Mouse (Mus musculus): ENCODE data around the gene Nufip2.

DNA sequence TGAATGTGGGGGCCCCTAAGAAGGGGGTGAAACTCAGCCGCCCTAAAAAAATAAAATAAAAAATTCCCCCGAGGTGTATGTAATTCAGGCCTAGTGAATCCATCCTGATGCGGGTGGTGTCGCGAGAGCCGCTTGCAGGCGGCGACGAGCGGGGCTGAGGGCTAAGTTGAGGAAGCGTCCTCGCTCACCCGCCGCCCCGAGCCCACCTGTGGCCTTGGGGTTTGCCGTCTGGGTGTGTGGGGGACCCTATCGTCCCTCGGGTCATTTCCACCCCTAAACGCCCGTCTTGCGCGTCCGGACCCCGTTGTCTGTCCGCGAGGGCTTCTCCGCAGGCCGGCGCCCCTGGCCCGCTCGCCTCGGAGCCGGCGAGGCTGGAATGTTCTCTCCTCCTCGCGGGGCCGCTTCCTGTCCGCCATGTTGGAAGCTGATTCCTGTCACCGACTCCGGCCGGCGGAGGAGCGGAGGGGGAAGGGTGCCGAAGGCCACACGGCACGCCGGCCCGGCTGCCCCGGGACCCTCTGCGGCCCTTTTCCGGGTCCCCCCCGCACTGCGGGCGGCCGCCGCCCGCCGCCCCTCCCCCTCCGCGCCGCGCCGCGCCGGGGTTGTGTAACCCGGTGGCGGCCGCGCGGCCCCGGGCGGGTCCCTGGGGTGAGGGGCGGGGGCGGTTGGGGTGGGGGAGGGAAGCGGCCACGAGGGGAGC, 1.0 kb downstream of the Nufip2 start:
- no peak for TF ChIP-seq CEBPB (IDR thresholded peaks at IDR 0.05; ENCODE audit: insufficient read depth, poor library complexity, severe bottlenecking)
- TF ChIP-seq POLR2A (IDR thresholded peaks at IDR 0.05; ENCODE audit: insufficient read length, low read depth) = peak; percentile 39
- no peak for TF ChIP-seq MAX (IDR thresholded peaks at IDR 0.05; ENCODE audit: low read depth)
- no peak for TF ChIP-seq TCF3 (IDR thresholded peaks at IDR 0.05; ENCODE audit: insufficient read length, low read depth)
- TF ChIP-seq TCF12 (IDR thresholded peaks at IDR 0.05; ENCODE audit: insufficient read depth, poor library complexity, severe bottlenecking) = no peak
- TF ChIP-seq MYOG (IDR thresholded peaks at IDR 0.05; ENCODE audit: control insufficient read depth in 1 of 3, insufficient read depth in 1 of 3, insufficient read length in 2 of 3, low read depth in 2 of 3) = no peak
